Mouse (Mus musculus) cerebellum, adult 9-11 months (tissue): ENCODE results near the gene Cox7a2.

Experiments
- DNase-seq: peaks from one replicate; pipeline ENCODE4 v3.0.0; 2022

The Cox7a2 gene

GRCm38 (mm10) chr9:79730301-79730700 lies 29.4 kb downstream of the Cox7a2 start:
- DNase-seq, result no peak

- peak; percentile 9 for DNase-seq
Measured at GRCm38 (mm10) chr9:79723090-79723489, 36.6 kb downstream of the Cox7a2 start.

GRCm38 (mm10) chr9:79721056-79721455 lies 38.6 kb downstream of the Cox7a2 start:
- DNase-seq, result peak; percentile 31

- DNase-seq, result no peak
Measured at GRCm38 (mm10) chr9:79720143-79720542, 39.5 kb downstream of the Cox7a2 start.

- DNase-seq, result peak; percentile 11
Measured at GRCm38 (mm10) chr9:79719451-79719850, 40.2 kb downstream of the Cox7a2 start.

- peak; percentile 25 for DNase-seq
Measured at GRCm38 (mm10) chr9:79718481-79719370, 41.0 kb downstream of the Cox7a2 start, which contains the start of gene Col12a1. Col12a1 (minus strand) TSS chr9:79718831.

- peak; percentile 14 for DNase-seq
Measured at GRCm38 (mm10) chr9:79717836-79718475, 41.7 kb downstream of the Cox7a2 start.

GRCm38 (mm10) chr9:79716909-79717835 lies 42.5 kb downstream of the Cox7a2 start:
- peak; percentile 56 for DNase-seq

GRCm38 (mm10) chr9:79716496-79716895 lies 43.2 kb downstream of the Cox7a2 start:
- no peak for DNase-seq

GRCm38 (mm10) chr9:79714471-79715045 lies 45.1 kb downstream of the Cox7a2 start:
- peak; percentile 25 for DNase-seq
